Mouse (Mus musculus) MEL (cell line): Measurements from ENCODE around the gene Mark2. TPM values are rescaled to one million over a fixed set of nuclear protein-coding genes. Genes with fewer than 3 reads are reported as not detected.

Source experiments
- DNase-seq: peaks from one replicate; pipeline ENCODE4 v3.0.0; 2011; ENCODE audit warnings: low read depth, low spot score
- H3K27ac ChIP-seq: 2 replicates; pipeline ENCODE4 v1.5.1; 2012; ENCODE audit warnings: low read depth, mild to moderate bottlenecking, control low read depth, low read length, moderate library complexity; ENCODE audit not compliant: control insufficient read depth
- H3K27me3 ChIP-seq, 2 experiments: fragments of 150-350 bp in 1 of 2; sonication (generic) in 1 of 2; 2 replicates each; pipeline ENCODE4 v1.6.1; 2012; ENCODE audit warnings: low read length in 2 of 2, mild to moderate bottlenecking in 2 of 2, improper control_type of control experiment in 1 of 2, moderate library complexity in 1 of 2; ENCODE audit not compliant: insufficient read depth in 2 of 2, control insufficient read depth in 1 of 2
- H3K36me3 ChIP-seq, 2 experiments: 2 replicates each; pipeline ENCODE4 v1.6.1; 2012 to 2014; ENCODE audit warnings: low read length in 2 of 2, improper control_type of control experiment in 1 of 2, inconsistent platforms in 1 of 2, mild to moderate bottlenecking in 1 of 2; ENCODE audit not compliant: insufficient read depth in 2 of 2, control insufficient read depth in 1 of 2
- H3K4me1 ChIP-seq, 2 experiments: fragments of 150-350 bp in 1 of 2; sonication (generic) in 1 of 2; 2 replicates each; pipeline ENCODE4 v1.6.1; 2012; ENCODE audit warnings: low read length in 2 of 2, improper control_type of control experiment in 1 of 2, mild to moderate bottlenecking in 1 of 2; ENCODE audit not compliant: insufficient read depth in 2 of 2, control insufficient read depth in 1 of 2
- H3K4me3 ChIP-seq, 2 experiments: fragments of 150-350 bp in 1 of 2; sonication (generic) in 1 of 2; 2 replicates each; pipeline ENCODE4 v1.5.1; 2012; ENCODE audit warnings: low read depth in 2 of 2, low read length in 2 of 2, mild to moderate bottlenecking in 2 of 2, moderate library complexity in 2 of 2, control low read depth in 1 of 2, improper control_type of control experiment in 1 of 2; ENCODE audit not compliant: control insufficient read depth in 1 of 2, insufficient read depth in 1 of 2
- H3K79me2 ChIP-seq: 2 replicates; pipeline ENCODE4 v1.6.1; 2012; ENCODE audit warnings: mild to moderate bottlenecking, low read length, moderate library complexity; ENCODE audit not compliant: control insufficient read depth, poor library complexity, insufficient read depth
- H3K9ac ChIP-seq: 2 replicates; pipeline ENCODE4 v1.6.1; 2012; ENCODE audit warnings: low read depth, mild to moderate bottlenecking, control low read depth, low read length, moderate library complexity; ENCODE audit not compliant: control insufficient read depth, poor library complexity, severe bottlenecking
- H3K9me3 ChIP-seq: fragments of 150-350 bp; sonication (generic); replicated peaks from 2 replicates; pipeline ENCODE4 v1.6.1; 2012; ENCODE audit warnings: mild to moderate bottlenecking, low read length, improper control_type of control experiment, moderate library complexity; ENCODE audit not compliant: insufficient read depth
- CHD1 ChIP-seq: IDR thresholded peaks from 2 replicates; pipeline ENCODE4 v1.6.1; 2012; ENCODE audit warnings: low read depth, mild to moderate bottlenecking, inconsistent platforms, low read length, improper control_type of control experiment
- E2F4 ChIP-seq: IDR thresholded peaks from 2 replicates; pipeline ENCODE4 v1.6.1; 2011; ENCODE audit warnings: low read depth, low read length, improper control_type of control experiment, borderline replicate concordance
- ELF1 ChIP-seq: IDR thresholded peaks from 2 replicates; pipeline ENCODE4 v1.6.1; 2014; ENCODE audit warnings: low read depth, mild to moderate bottlenecking, inconsistent platforms, low read length, improper control_type of control experiment, moderate library complexity
- EP300 ChIP-seq, 2 experiments: IDR thresholded peaks; 2 replicates each; pipeline ENCODE4 v1.6.1; 2011; ENCODE audit warnings: improper control_type of control experiment in 2 of 2, low read length in 2 of 2, low read depth in 1 of 2, mild to moderate bottlenecking in 1 of 2
- HCFC1 ChIP-seq: IDR thresholded peaks from 2 replicates; pipeline ENCODE4 v1.6.1; 2012; ENCODE audit warnings: low read depth, mild to moderate bottlenecking, inconsistent platforms, low read length, improper control_type of control experiment, moderate library complexity
- KAT2A ChIP-seq: conservative IDR thresholded peaks from 2 replicates; pipeline ENCODE4 v1.6.1; 2012; ENCODE audit warnings: low read depth, low read length, improper control_type of control experiment, inconsistent platforms
- MAZ ChIP-seq: IDR thresholded peaks from 2 replicates; pipeline ENCODE4 v1.6.1; 2012; ENCODE audit warnings: low read depth, mild to moderate bottlenecking, inconsistent platforms, low read length, improper control_type of control experiment
- MEF2A ChIP-seq: IDR thresholded peaks from 2 replicates; pipeline ENCODE4 v1.6.1; 2014; ENCODE audit warnings: low read depth, mild to moderate bottlenecking, inconsistent platforms, low read length, improper control_type of control experiment; ENCODE audit not compliant: poor library complexity, insufficient replicate concordance, severe bottlenecking; ENCODE audit errors: extremely low read depth
- MXI1 ChIP-seq: IDR thresholded peaks from 2 replicates; pipeline ENCODE4 v1.6.1; 2011; ENCODE audit warnings: mild to moderate bottlenecking, low read depth, low read length, improper control_type of control experiment
- POLR2A ChIP-seq, 2 experiments: IDR thresholded peaks; 2 replicates each; pipeline ENCODE4 v1.6.1; 2011 to 2012; ENCODE audit warnings: low read length in 2 of 2, mild to moderate bottlenecking in 2 of 2, control low read depth in 1 of 2, improper control_type of control experiment in 1 of 2, low read depth in 1 of 2, moderate library complexity in 1 of 2; ENCODE audit not compliant: control insufficient read depth in 1 of 2, insufficient read depth in 1 of 2, poor library complexity in 1 of 2
- POLR2AphosphoS2 ChIP-seq: IDR thresholded peaks from 2 replicates; pipeline ENCODE4 v1.6.1; 2011; ENCODE audit warnings: low read length, improper control_type of control experiment
- POLR2AphosphoS5 ChIP-seq: IDR thresholded peaks from 2 replicates; pipeline ENCODE4 v1.6.1; 2012; ENCODE audit warnings: low read depth, borderline replicate concordance, mild to moderate bottlenecking, inconsistent platforms, low read length, moderate library complexity, mixed read lengths
- RAD21 ChIP-seq: IDR thresholded peaks from 2 replicates; pipeline ENCODE4 v1.6.1; 2011; ENCODE audit warnings: mild to moderate bottlenecking, low read depth, low read length, improper control_type of control experiment
- SIN3A ChIP-seq: IDR thresholded peaks from 2 replicates; pipeline ENCODE4 v1.6.1; 2012; ENCODE audit warnings: low read length, improper control_type of control experiment, inconsistent platforms
- TCF12 ChIP-seq: IDR thresholded peaks from 2 replicates; pipeline ENCODE4 v1.6.1; 2014; ENCODE audit warnings: low read depth, mild to moderate bottlenecking, inconsistent platforms, low read length, improper control_type of control experiment, moderate library complexity
- ZC3H11A ChIP-seq: IDR thresholded peaks from 2 replicates; pipeline ENCODE4 v1.6.1; 2012; ENCODE audit warnings: low read depth, mild to moderate bottlenecking, inconsistent platforms, low read length, improper control_type of control experiment
- ZNF384 ChIP-seq: IDR thresholded peaks from 2 replicates; pipeline ENCODE4 v1.6.1; 2012; ENCODE audit warnings: low read depth, mild to moderate bottlenecking, inconsistent platforms, low read length, improper control_type of control experiment
- polyA plus RNA-seq, 2 experiments: library from polyadenylated mRNA; stranded (reverse) in 1 of 2; unstranded in 1 of 2; fragments of >175 nt in 1 of 2; fragments of >200 nt in 1 of 2; gene quantifications; 2 replicates each; pipeline versions ENCODE4 v1.2.1 to v1.2.4; 2012; ENCODE audit warnings: low replicate concordance in 2 of 2, low read depth in 1 of 2; ENCODE audit not compliant: insufficient read length in 2 of 2, insufficient read depth in 1 of 2, missing spikeins in 1 of 2
- total RNA-seq: library from RNA; depleted of rRNA; stranded (reverse); fragments of 300-350 nt; gene quantifications from 2 replicates; pipeline ENCODE4 v1.2.3, GENCODE M21; 2012

Mark2 gene
- total and polyA plus RNA-seq, 3 experiments, result 36.1 to 72.4 TPM; not detected in 1

DNA sequence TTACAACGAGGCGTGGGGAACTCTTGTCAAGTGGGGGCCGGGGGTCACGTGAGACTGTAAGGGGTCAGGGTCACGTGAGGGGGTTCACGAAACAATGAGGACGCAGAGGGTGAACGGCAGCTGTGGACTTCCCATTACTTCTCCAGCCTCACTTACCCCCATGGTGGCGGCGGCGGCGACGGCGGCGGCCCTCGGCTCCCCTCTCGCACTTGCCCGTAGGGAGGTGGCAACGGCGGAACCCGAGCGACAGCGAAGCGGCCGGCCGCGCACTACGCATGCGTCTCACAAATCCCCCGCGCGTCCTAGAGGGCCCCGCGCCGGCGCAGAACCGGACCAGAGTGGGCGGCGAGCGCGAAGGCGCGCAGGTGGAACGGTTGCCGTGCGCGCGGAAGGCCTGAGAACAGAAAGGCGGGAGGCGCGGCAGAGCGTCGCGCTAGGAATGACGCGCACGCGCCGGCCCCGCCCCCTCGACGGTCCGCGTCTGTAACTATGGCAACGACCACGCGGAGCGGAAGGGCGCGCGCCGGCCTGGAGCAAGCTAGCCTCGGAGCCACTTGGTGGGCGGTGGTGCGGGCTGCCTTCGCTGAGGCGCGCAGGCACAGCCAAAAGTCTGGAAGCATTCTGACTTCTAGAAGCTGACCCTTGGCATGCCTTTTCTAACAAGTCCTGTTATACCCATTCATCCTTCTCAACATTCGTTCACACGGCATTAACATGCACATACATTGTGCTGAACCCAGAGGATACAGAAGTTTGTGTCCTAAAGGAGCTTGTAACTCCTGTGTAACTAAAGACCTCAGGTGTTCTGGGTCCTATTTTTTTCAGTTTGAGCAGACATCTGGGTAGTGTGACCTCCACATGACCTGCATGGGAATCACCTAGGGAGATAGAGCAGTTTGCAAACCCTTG, 100.6 kb downstream of the Mark2 start, which contains the start of gene Naa40 (continued):
- TF ChIP-seq POLR2A (IDR thresholded peaks at IDR 0.05; ENCODE audit: control insufficient read depth in 1 of 2, insufficient read depth in 1 of 2, low read depth in 1 of 2, low read length in 2 of 2, poor library complexity in 1 of 2) (peak; percentile 77 to 85), HCFC1 (peak; percentile 89), E2F4 (peak; percentile 89; the same call in 1 of the 2 replicates), MAZ (peak; percentile 71; the same call in 1 of the 2 replicates), ELF1 (peak; percentile 82), ZC3H11A (no peak), EP300 (IDR thresholded peaks at IDR 0.05; ENCODE audit: low read depth in 1 of 2, low read length in 2 of 2) (no peak), ZNF384 (no peak), POLR2AphosphoS2 (no peak), RAD21 (no peak), POLR2AphosphoS5 (no peak), MEF2A (no peak), KAT2A (peak; percentile 61; the same call in 1 of the 2 replicates)

GRCm38 (mm10) chr19:7240291-7240690, 101.4 kb downstream of the Mark2 start:
- H3K27ac ChIP-seq, result peak overlapping the region; percentile 61
- peaks cover 39% of the 10 kb centered on the region for H3K79me2 ChIP-seq
- peaks cover 0 to 20% of the 10 kb centered on the region in 2 experiments; a peak in 3 of 4 replicates for H3K36me3 ChIP-seq
- H3K4me3 ChIP-seq, result peak overlapping the region; percentile 93 to 96
- peak; percentile 55 for DNase-seq
- H3K9ac ChIP-seq, result peak overlapping the region; percentile 100
- H3K4me1 ChIP-seq, result peaks cover 0 to 10% of the 10 kb centered on the region in 2 experiments; a peak in 2 of 4 replicates
- H3K27me3 ChIP-seq, result no peaks in the 10 kb centered on the region; a peak in 2 of 4 replicates
- H3K9me3 ChIP-seq, result no peaks in the 10 kb centered on the region
- no peak for TF ChIP-seq ELF1
- no peak for TF ChIP-seq TCF12
- no peak for TF ChIP-seq KAT2A
- TF ChIP-seq MXI1, result no peak
- no peak for TF ChIP-seq CHD1
- no peak for TF ChIP-seq SIN3A
- no peak for TF ChIP-seq RAD21
